In genomic region chr9:45268597-45269325, GRCm38 (mm10) we compare ENCODE assay signal across 8 mouse cellular contexts. TPM values are rescaled to one million over a fixed set of nuclear protein-coding genes. Genes with fewer than 3 reads are reported as not detected.
DNase-seq lines count a peak whose midpoint lies in the region; ATAC-seq lines count a peak whose summit lies in the region.

Gene Il10ra, minus strand, starts transcription at chr9:45269149.

- H3K4me1 ChIP-seq in limb, embryonic 13.5 days: peaks cover 8% of the 10 kb centered on the region
- H3K4me1 ChIP-seq in midbrain, embryonic 10.5 days: peaks cover 18% of the 10 kb centered on the region

- peak; percentile 76 for DNase-seq in adrenal gland, adult 2 months
- DNase-seq in cerebellum, postnatal 14 days: peak; percentile 56 to 60
- peak; percentile 52 for DNase-seq in gastrocnemius, postnatal 14 days
- DNase-seq in midbrain, embryonic 10.5 days (ENCODE audit: low spot score): peak; percentile 53
- peak; percentile 14 to 37 for DNase-seq in right cerebral cortex, postnatal 36 days (ENCODE audit: low spot score in 2 of 2)

- no peak within 1 kb of the TSS for H3K27ac ChIP-seq in limb, embryonic 13.5 days
- 0 out of 2 replicates have a peak within 1 kb of the TSS, but pooled peaks have one; percentile 24 for H3K27ac ChIP-seq in midbrain, embryonic 10.5 days (replicated peaks)

- peak within 1 kb of the TSS; percentile 63 for H3K9ac ChIP-seq in limb, embryonic 13.5 days

- no peaks in the 10 kb centered on the region for H3K9me3 ChIP-seq in limb, embryonic 13.5 days
- no peaks in the 10 kb centered on the region for H3K9me3 ChIP-seq in midbrain, embryonic 10.5 days (replicated peaks)

- peak; percentile 74 for ATAC-seq in inflammation-experienced regulatory T-cells, adult 6 months
- ATAC-seq in limb, embryonic 13.5 days (ENCODE audit: low FRiP score, low read depth): no peak
- ATAC-seq in erythroid progenitor cell, adult 5-6 weeks (replicated peaks; ENCODE audit: low FRiP score, poor library complexity, severe bottlenecking): no peak

- 5% methylated on average over 36 of the region's 36 CpGs for WGBS in limb, embryonic 13.5 days
- 6% methylated on average over 36 of the region's 36 CpGs for WGBS in midbrain, embryonic 10.5 days

- intact Hi-C loops in gastrocnemius, postnatal 14 days (cut with DNase I; ENCODE audit: low total_unique reads): no loop called here

- peak within 1 kb of the TSS; percentile 43 for H3K4me3 ChIP-seq in limb, embryonic 13.5 days
- peak within 1 kb of the TSS; percentile 55 for H3K4me3 ChIP-seq in midbrain, embryonic 10.5 days

- no peaks in the 10 kb centered on the region for H3K36me3 ChIP-seq in limb, embryonic 13.5 days
- no peaks in the 10 kb centered on the region for H3K36me3 ChIP-seq in midbrain, embryonic 10.5 days

- H3K27me3 ChIP-seq in limb, embryonic 13.5 days: peaks cover 42% of the 10 kb centered on the region
- peaks cover 61% of the 10 kb centered on the region for H3K27me3 ChIP-seq in midbrain, embryonic 10.5 days (ENCODE audit: low read depth, poor library complexity, severe bottlenecking)

- H3K4me2 ChIP-seq in limb, embryonic 13.5 days (replicated peaks): peak within 1 kb of the TSS; percentile 75

RNA-seq across cellular contexts. Expression of gene Il10ra, which starts in this region (rescaled TPM):
- total RNA-seq in adrenal gland, adult 2 months (2021): 1 to 10 TPM; 2.3 to 3.7 TPM
- 3.1 and 3.6 TPM in 2 replicates for polyA plus RNA-seq in adrenal gland, adult 2 months (2012; rRNA removed)
- under 1 TPM; 0.64 TPM for total RNA-seq in gastrocnemius, postnatal 14 days (2021)
- 10 to 100 TPM; 38.3 to 56.0 (median 48.7) TPM for polyA plus RNA-seq in inflammation-experienced regulatory T-cells, adult 6 months (2017; shearing (Covaris generic))
- polyA plus RNA-seq in limb, embryonic 13.5 days (2015; fragmentation: Nextera tagmentation; extraction: Ambion mirVana): 0.69 and 0.92 TPM in 2 replicates
- polyA plus RNA-seq in midbrain, embryonic 10.5 days (2016; fragmentation: Nextera tagmentation; extraction: Ambion mirVana): 0.62 and 0.89 TPM in 2 replicates
- total RNA-seq in erythroid progenitor cell, adult 5-6 weeks (2015; ENCODE audit: low replicate concordance): 2.2 and 6.3 TPM in 2 replicates
- total RNA-seq in erythroid progenitor cell, adult 5-6 weeks (2017; ENCODE audit: low replicate concordance): 3.7 and 4.8 TPM in 2 replicates

Comparison
In these comparisons a context has a peak if more than half of its experiments do, and no peak if none do; other contexts are left out.
1. Peak in DNase-seq in gastrocnemius, postnatal 14 days; RNA of the gene not detected or under 1 TPM.
2. Peak in DNase-seq, H3K4me3 ChIP-seq and H3K27ac ChIP-seq in midbrain, embryonic 10.5 days; RNA of the gene not detected or under 1 TPM.
3. DNase-seq: peak in every context shown above with its lines; median percentile 76 in adrenal gland, adult 2 months; 58 in cerebellum, postnatal 14 days; 53 in midbrain, embryonic 10.5 days; 52 in gastrocnemius, postnatal 14 days; 26 in right cerebral cortex, postnatal 36 days.